Mouse (Mus musculus) liver, adult 2 months (tissue): ENCODE results near the gene Gpr68. TPM values are rescaled to one million over a fixed set of nuclear protein-coding genes. Genes with fewer than 3 reads are reported as not detected.

Experiments
- DNase-seq: peaks from one replicate; pipeline ENCODE4 v3.0.0-alpha.2; 2011; ENCODE audit warnings: low read depth, low spot score; ENCODE audit errors: extremely low read depth
- H3K27ac ChIP-seq: fragments of 200-500 bp; replicated peaks from 2 replicates; pipeline ENCODE4 v1.5.1; 2012; ENCODE audit warnings: low read depth, mild to moderate bottlenecking, control low read depth, inconsistent platforms, low read length; ENCODE audit not compliant: insufficient read depth
- H3K27me3 ChIP-seq: fragments of 200-500 bp; 2 replicates; pipeline ENCODE4 v1.6.1; 2012; ENCODE audit warnings: mild to moderate bottlenecking, moderate library complexity, low read length, inconsistent platforms; ENCODE audit not compliant: control insufficient read depth, insufficient read depth
- H3K36me3 ChIP-seq: fragments of 200-500 bp; 2 replicates; pipeline ENCODE4 v1.6.1; 2012; ENCODE audit warnings: low read length, inconsistent platforms; ENCODE audit not compliant: control insufficient read depth, insufficient read depth
- H3K4me1 ChIP-seq: fragments of 200-500 bp; 2 replicates; pipeline ENCODE4 v1.6.1; 2011; ENCODE audit warnings: low read length; ENCODE audit not compliant: control insufficient read depth, insufficient read depth
- H3K4me3 ChIP-seq: fragments of 200-500 bp; 2 replicates; pipeline ENCODE4 v1.5.1; 2011; ENCODE audit warnings: low read depth, mild to moderate bottlenecking, control low read depth, low read length, moderate library complexity; ENCODE audit not compliant: insufficient read depth
- H3K79me2 ChIP-seq: fragments of 200-500 bp; 2 replicates; pipeline ENCODE4 v1.6.1; 2012; ENCODE audit warnings: inconsistent platforms, mild to moderate bottlenecking, low read length, moderate library complexity; ENCODE audit not compliant: control insufficient read depth, insufficient read depth
- H3K9ac ChIP-seq: fragments of 200-500 bp; 2 replicates; pipeline ENCODE4 v1.6.1; 2012; ENCODE audit warnings: low read depth, mild to moderate bottlenecking, control low read depth, inconsistent platforms, low read length
- CTCF ChIP-seq: fragments of 200-500 bp; IDR thresholded peaks from 2 replicates; pipeline ENCODE4 v1.5.1; 2011; ENCODE audit warnings: low read depth, low read length, control low read depth
- POLR2A ChIP-seq: fragments of 200-500 bp; IDR thresholded peaks from 2 replicates; pipeline ENCODE4 v1.6.1; 2011; ENCODE audit warnings: low read length, control low read depth; ENCODE audit not compliant: insufficient read depth; ENCODE audit errors: extremely low read depth
- WGBS: fragments of 180-500 bp; shearing (Covaris S2); methylation state at CpG from one replicate; pipeline ENCODE4 v1.1.7; 2018; 5-methylcytosine and 5-hydroxymethylcytosine counted together
- polyA plus RNA-seq: library from polyadenylated mRNA; depleted of rRNA; stranded (reverse); fragments of >200 nt; gene quantifications from 2 replicates; pipeline ENCODE4 v1.2.3, GENCODE M21; 2012
- total RNA-seq: library from RNA; depleted of rRNA; stranded (reverse); fragments of >200 nt; gene quantifications from 2 replicates; pipeline ENCODE4 v1.2.3, GENCODE M21; 2014

Gene Gpr68
- total and polyA plus RNA-seq, 2 experiments, result 0.09 to 0.28 TPM

DNA sequence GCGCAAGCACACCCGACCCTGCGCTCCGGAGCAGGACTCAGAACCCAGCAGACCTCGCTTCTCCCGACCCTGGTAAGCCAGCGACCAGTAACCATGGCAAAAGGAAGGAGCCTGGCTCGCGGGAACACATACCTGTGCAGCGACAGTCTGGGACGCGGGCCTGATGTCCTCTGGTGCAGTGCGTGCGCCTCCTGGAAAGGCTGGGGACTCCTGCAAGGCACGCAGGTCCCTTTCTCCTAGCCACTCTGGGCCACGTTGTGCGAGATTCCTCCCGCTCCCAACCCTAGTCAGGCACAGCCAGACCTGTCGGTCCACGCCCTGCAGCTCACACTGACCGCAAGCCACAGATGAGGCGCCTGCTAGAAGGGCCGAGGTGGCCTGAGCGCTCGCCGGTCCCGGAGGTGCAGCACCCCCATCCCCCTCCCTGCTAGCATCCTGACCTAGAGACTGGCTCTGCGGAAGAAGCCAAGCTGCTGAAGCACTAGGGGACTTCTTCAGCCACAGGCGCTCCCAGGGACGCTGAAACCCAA, 8.8 kb downstream of the Gpr68 start:
- H3K4me1 ChIP-seq, result no peaks in the 10 kb centered on the region
- peak overlapping the region; percentile 37; the same call in 1 of the 2 replicates for H3K4me3 ChIP-seq
- H3K36me3 ChIP-seq, result no peaks in the 10 kb centered on the region
- WGBS, result 3% methylated on average over 30 of the region's 30 CpGs
- H3K79me2 ChIP-seq, result no peaks in the 10 kb centered on the region
- no peak overlapping the region for H3K9ac ChIP-seq
- H3K27me3 ChIP-seq, result peaks cover 11% of the 10 kb centered on the region
- TF ChIP-seq CTCF, result no peak
- TF ChIP-seq POLR2A, result no peak
- DNase-seq, result no peak
- H3K27ac ChIP-seq, result no peak overlapping the region

DNA sequence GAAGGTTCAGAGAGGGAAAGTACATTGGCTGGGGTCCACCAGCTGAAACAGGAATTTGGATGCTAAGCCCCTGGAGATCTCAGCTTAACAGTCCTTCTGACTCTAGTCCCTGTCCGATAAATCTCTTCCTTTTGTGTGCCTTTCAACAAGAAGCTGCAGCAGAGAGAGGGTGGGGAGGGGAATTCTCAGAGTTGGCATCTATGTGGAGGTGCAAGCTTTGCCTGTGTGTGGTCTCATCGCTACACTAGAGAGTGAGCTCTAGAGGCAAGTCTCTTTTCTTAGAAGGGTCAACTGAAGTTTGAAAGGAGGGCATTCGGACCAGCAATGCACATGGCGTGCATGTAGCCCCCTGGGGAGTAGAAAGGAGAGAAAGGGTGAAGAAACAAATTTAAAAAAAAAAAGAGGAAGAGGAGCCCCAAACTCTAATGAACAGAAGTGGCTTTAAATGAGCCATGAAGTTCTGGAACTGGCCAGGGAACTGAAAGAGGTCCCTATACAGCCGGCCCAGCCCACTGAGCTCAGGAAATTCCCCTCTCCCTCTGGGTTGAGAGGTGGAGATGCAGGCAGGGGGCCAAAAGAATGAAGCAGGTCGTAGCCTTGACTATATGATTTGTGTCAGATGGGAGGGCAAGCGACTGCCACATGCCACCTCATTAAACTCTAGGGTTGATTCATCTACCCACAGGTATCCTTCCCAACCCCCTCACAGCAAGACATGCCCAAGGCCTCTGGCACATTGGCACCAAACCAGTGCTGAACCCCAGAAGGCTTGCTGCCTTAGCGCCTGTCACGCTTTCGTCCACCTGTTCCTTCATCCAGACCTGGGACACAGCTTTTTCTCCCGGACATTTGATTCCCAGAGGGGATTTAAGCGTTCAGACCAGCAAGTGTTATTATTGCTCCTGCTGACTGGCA, 10.0 kb downstream of the Gpr68 start:
- no peaks in the 10 kb centered on the region for H3K36me3 ChIP-seq
- H3K4me3 ChIP-seq, result no peak overlapping the region
- no peak overlapping the region for H3K27ac ChIP-seq
- WGBS, result 53% methylated on average over 12 of the region's 12 CpGs
- no peak for TF ChIP-seq CTCF
- TF ChIP-seq POLR2A, result no peak
- H3K4me1 ChIP-seq, result no peaks in the 10 kb centered on the region
- no peak for DNase-seq
- no peak overlapping the region for H3K9ac ChIP-seq
- peaks cover 11% of the 10 kb centered on the region for H3K27me3 ChIP-seq
- H3K79me2 ChIP-seq, result no peaks in the 10 kb centered on the region

DNA sequence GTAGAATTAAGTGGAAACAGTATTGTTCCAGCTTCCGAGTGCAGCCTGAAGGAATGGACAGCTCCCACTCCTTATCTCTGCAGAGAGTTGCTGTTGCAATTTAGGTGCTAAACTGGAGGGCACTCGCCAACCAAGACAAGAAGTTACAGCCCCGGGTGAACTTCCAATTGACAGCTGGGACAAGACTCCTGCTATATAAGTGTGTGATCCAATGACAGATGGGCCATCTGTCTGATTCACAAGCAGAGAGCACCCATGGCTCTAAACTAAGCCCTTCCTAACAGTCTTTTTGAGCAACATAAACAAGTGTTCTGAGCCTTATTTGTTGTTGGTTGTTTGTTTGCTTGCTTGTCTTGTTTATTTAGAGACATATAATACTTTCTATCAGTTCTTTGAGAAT, 11.3 kb downstream of the Gpr68 start:
- H3K9ac ChIP-seq, result no peak overlapping the region
- peaks cover 11% of the 10 kb centered on the region for H3K27me3 ChIP-seq
- no peaks in the 10 kb centered on the region for H3K79me2 ChIP-seq
- no peak overlapping the region for H3K4me3 ChIP-seq
- TF ChIP-seq POLR2A, result no peak
- TF ChIP-seq CTCF, result no peak
- WGBS, result 40% methylated on average over 3 of the region's 3 CpGs
- H3K4me1 ChIP-seq, result no peaks in the 10 kb centered on the region
- DNase-seq, result no peak
- no peak overlapping the region for H3K27ac ChIP-seq
- no peaks in the 10 kb centered on the region for H3K36me3 ChIP-seq

DNA sequence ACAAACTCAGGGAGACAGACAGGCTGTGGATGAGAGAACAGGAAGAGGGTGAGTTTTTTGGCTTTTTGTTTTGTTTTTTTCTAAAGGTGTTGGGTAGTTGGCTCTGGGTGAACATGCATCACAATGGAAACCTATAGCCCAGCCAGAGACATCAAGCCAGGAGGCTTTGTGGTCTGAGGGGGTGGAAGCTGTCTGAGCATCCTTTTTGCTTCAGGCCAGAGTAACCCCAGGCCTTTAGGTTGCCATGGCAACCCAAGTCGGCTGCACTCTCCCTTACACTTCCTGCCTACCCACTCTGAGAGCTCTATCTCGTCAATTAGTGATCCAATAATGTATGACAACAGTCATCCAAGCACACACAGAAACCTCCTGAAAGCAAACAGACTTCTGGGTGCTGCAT, 12.5 kb downstream of the Gpr68 start:
- Histone ChIP-seq H3K27ac (no peak overlapping the region), H3K36me3 (no peaks in the 10 kb centered on the region), H3K79me2 (no peaks in the 10 kb centered on the region), H3K4me1 (no peaks in the 10 kb centered on the region), H3K27me3 (peaks cover 11% of the 10 kb centered on the region), H3K4me3 (no peak overlapping the region), H3K9ac (no peak overlapping the region)
- TF ChIP-seq CTCF (no peak), POLR2A (no peak)
- DNase-seq, result no peak
- 6% methylated on average over 2 of the region's 2 CpGs for WGBS

DNA sequence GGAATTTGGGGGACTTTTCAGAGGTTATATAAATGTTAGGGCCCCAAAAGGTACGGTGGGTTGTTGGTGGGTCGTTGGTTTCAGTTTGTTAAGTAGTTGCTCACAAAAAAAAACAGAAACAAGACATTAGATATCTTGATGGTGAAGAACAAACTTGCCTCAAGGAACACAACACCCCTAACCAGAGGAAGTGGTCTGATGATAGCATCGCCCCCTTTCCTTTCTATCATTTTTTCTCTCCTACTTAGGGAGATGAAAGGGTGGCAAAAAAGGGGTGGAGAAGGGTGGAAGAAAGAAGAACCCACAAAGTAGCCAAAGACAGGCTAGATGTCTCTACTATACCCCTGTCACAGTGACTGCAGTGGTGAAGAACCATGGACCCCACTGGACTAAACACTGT, 17.4 kb downstream of the Gpr68 start:
- no peaks in the 10 kb centered on the region for H3K79me2 ChIP-seq
- WGBS, result 78% methylated on average over 3 of the region's 3 CpGs
- DNase-seq, result no peak
- TF ChIP-seq CTCF, result no peak
- TF ChIP-seq POLR2A, result no peak
- no peak overlapping the region for H3K4me3 ChIP-seq
- H3K4me1 ChIP-seq, result no peaks in the 10 kb centered on the region
- no peak overlapping the region for H3K27ac ChIP-seq
- H3K9ac ChIP-seq, result no peak overlapping the region
- no peaks in the 10 kb centered on the region for H3K27me3 ChIP-seq
- no peaks in the 10 kb centered on the region for H3K36me3 ChIP-seq

DNA sequence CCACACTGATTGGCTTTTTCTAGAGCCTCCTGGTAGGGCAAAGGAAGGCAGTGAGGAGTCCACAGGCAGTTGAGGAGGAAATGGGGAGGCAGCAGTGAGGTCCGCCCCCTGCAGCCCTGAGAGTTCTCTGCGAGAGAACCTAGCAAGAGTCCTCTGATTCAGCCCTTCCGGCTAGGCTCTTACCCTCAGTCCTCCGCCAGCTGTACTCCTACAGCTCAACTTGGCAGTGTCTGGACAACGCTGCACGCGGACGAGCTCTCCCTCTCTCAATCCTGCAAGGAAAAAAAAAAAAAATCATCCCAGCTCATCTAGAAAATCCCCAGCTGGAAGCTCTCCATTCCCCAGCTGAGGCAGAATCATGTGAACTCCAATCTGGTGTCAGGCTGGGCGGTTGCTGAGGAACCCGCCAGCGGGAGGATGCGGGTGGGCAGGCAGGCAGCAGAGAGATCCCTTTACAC, 20.2 kb downstream of the Gpr68 start:
- WGBS, result 41% methylated on average over 12 of the region's 12 CpGs
- peak; percentile 8 for DNase-seq
- Histone ChIP-seq H3K9ac (no peak overlapping the region), H3K27me3 (no peaks in the 10 kb centered on the region), H3K4me3 (no peak overlapping the region), H3K36me3 (no peaks in the 10 kb centered on the region), H3K79me2 (no peaks in the 10 kb centered on the region), H3K27ac (no peak overlapping the region), H3K4me1 (no peaks in the 10 kb centered on the region)
- TF ChIP-seq CTCF (no peak), POLR2A (no peak)
